Comparison of ENCODE assay signal across 27 mouse cellular contexts in the genomic region with DNA sequence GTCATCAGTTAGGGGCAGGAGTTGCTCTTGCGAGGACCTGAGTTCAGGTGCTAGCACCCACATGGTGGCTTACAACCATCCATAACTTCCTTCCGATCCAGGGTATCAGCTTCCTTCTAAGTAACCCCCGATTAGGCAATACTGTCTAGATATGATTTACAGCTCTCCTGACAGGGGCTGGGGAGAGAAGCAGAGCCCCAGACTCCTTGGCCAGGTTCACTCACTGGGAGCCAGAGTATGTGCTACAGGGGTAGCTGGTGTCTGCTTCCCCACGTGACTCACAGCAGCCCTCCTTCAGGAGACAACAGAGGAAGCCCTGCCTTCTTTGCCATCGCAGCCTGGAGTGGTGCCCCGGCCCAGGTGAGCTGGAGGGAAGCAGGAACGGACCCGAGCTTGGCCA. TPM values are rescaled to one million over a fixed set of nuclear protein-coding genes. Genes with fewer than 3 reads are reported as not detected.
"Had no signal": no experiment of that assay in that cellular context is flagged by ENCODE, and none has a peak within 500 bp of the region (broad histone marks: within the 10 kb centered on the region; RNA-seq: fewer than 3 reads in every experiment).

No protein-coding gene starts in this region.

- H3K9ac ChIP-seq: embryonic facial prominence, embryonic 12.5 days; embryonic facial prominence, embryonic 13.5 days; embryonic facial prominence, embryonic 15.5 days; forebrain, embryonic 12.5 days; forebrain, embryonic 13.5 days; forebrain, embryonic 15.5 days; forebrain, postnatal 0 days had no signal

- H3K9me3 ChIP-seq: embryonic facial prominence, embryonic 10.5 days; embryonic facial prominence, embryonic 12.5 days; embryonic facial prominence, embryonic 13.5 days; embryonic facial prominence, embryonic 15.5 days; forebrain, embryonic 10.5 days; forebrain, embryonic 12.5 days; forebrain, embryonic 13.5 days; forebrain, embryonic 15.5 days had no signal

- H3K27me3 ChIP-seq: embryonic facial prominence, embryonic 12.5 days; embryonic facial prominence, embryonic 13.5 days; embryonic facial prominence, embryonic 15.5 days; forebrain, embryonic 12.5 days; forebrain, embryonic 13.5 days; forebrain, embryonic 15.5 days had no signal

- DNase-seq: cerebellum, adult 2 months; cerebellum, adult 8-10 months; cerebellum, adult 9-10 months; cerebellum, adult 9-11 months; cerebellum, postnatal 10 days; cerebellum, postnatal 14 days; cerebellum, postnatal 25 days; cerebellum, postnatal 36 days; embryo, embryonic 11 days; forebrain, postnatal 0 days; gastrocnemius, adult 2 months; gastrocnemius, postnatal 10 days; gastrocnemius, postnatal 14 days; gastrocnemius, postnatal 25 days; gastrocnemius, postnatal 36 days; heart, adult 2 months had no signal

- H3K36me3 ChIP-seq: embryonic facial prominence, embryonic 10.5 days; embryonic facial prominence, embryonic 12.5 days; embryonic facial prominence, embryonic 13.5 days; embryonic facial prominence, embryonic 15.5 days; forebrain, embryonic 10.5 days; forebrain, embryonic 12.5 days; forebrain, embryonic 15.5 days had no signal

- H3K4me2 ChIP-seq: embryonic facial prominence, embryonic 12.5 days; embryonic facial prominence, embryonic 13.5 days; embryonic facial prominence, embryonic 15.5 days; forebrain, embryonic 12.5 days; forebrain, embryonic 13.5 days; forebrain, embryonic 15.5 days had no signal

- H3K4me3 ChIP-seq: embryonic facial prominence, embryonic 10.5 days; embryonic facial prominence, embryonic 12.5 days; embryonic facial prominence, embryonic 13.5 days; embryonic facial prominence, embryonic 15.5 days; erythroblast, embryonic 14.5 days; forebrain, embryonic 10.5 days; forebrain, embryonic 12.5 days; forebrain, embryonic 13.5 days; forebrain, embryonic 15.5 days; gastrocnemius, adult 2 months; heart, adult 2 months had no signal

- H3K27ac ChIP-seq: embryonic facial prominence, embryonic 10.5 days; embryonic facial prominence, embryonic 12.5 days; embryonic facial prominence, embryonic 13.5 days; embryonic facial prominence, embryonic 15.5 days; forebrain, embryonic 12.5 days; forebrain, embryonic 13.5 days; forebrain, embryonic 15.5 days; gastrocnemius, adult 2 months; heart, adult 2 months had no signal

- ATAC-seq: forebrain, embryonic 13.5 days; forebrain, embryonic 14.5 days; forebrain, embryonic 15.5 days; forebrain, embryonic 16.5 days; forebrain, postnatal 0 days had no signal

RNA-seq across cellular contexts. Expression of a gene that starts 37.6 kb away (rescaled TPM):
- polyA plus RNA-seq: erythroblast, embryonic 14.5 days had no signal
